Mouse (Mus musculus) A20 (cell line): ENCODE data around the gene Eefsec.

Source experiments
- DNase-seq: peaks from one replicate; pipeline ENCODE4 v3.0.0-alpha.2; 2011; ENCODE audit warnings: low read depth, low spot score

Eefsec gene

DNA sequence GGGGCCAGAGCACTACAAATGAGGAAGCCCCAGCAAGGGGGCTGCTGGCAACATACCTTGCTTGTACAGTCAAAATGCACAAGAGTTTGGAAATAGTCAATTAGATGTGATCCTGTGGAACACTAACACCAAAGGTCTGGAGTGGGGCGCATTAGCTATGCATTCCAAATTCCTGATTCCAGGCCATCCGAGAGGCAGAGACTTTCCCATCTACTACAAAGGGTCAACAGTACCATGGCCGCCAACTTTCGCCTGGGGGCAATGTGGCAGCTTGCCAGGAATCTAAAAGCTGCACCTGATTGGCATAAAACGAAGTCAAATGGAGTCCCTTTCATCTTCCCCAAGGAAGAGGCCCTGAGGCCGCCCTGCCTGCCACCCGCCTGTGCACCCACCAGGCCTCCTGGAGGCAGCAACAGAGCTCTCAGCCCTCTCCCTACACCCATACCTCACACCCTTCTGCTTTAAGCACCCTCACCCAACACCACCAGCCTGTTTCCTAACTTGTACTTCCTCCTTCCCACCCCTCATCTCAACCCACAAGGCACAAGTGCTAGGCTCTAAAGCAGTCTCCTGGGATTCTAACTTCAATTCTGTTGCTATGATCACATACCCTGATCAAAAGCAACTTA, 30.1 kb downstream of the Eefsec start:
- DNase-seq: no peak

DNA sequence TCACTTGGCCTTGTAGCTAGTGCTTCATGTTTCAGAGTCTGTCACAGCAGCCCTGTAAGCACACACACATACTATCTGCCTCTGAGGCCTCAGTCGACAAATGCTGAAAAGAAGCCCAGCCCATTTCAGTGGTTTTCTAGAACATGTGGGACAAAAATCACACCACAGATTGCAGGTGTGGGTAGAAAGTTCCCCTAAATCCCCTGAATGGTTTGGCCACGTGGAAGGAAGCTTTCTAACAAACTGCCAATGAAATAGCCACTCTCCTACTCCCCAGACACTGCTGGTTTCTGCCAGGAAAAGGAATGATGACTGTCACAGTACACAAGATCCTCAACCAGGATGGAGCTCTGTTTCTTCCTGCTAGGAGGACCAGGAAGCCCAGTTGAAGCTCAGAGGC, 33.7 kb downstream of the Eefsec start:
- DNase-seq: peak; percentile 24

DNA sequence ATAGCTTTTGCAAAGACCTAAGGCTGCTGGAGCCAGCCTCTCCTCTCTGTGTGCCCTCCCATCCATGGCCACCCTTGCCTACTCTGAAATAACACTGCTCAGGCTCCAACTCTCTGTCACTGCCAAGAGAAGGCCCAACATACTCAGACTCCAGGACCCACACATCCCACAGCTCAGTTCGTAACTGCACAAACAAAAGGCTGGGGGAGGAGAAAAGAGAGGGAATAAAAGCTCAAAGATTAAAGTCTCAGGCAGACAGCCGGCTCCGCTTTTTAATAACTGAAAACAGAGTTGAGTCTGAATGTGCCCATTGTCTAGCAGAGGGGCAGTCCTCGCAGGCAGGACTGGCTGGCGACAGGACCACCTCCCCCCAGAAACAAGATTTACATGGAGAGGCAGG, 36.8 kb downstream of the Eefsec start:
- DNase-seq: no peak

DNA sequence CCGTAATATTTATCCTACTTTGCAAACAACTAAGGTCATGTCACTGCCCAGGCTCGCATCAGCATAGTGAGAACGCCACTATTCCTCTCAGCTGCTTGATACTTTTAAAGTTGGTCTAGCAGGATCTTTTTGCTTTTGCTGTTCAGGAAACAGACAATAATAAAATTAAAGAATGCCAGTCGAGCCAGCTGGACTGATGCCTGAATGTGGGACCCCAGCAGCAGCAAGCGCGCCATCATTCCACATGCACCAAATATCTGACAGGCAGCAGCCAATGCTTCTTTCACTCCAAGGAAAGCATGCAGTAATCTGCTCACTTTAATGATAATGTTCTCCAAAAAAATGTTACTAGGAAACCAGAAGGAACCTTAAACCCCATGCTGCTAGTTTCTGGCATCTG, 45.9 kb downstream of the Eefsec start:
- no peak for DNase-seq

DNA sequence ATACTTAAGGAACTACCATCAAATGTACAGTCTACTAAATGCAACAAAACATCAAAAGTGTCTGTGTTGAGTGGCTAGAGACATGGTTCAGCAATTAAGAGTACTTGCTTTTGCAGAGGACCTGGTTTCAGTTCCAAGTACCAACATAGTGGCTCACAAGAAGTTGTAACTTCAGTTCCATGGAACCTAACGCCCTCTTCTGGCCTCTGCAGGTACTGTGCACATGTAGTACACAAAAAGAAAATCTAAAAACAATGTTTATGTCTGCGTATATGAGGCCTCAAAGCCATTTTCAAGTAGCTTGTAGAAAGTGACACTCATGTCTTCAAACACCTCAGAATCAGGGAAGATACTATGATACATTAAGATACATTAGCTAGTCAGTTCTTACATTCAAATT, 48.4 kb downstream of the Eefsec start:
- DNase-seq: peak; percentile 43

DNA sequence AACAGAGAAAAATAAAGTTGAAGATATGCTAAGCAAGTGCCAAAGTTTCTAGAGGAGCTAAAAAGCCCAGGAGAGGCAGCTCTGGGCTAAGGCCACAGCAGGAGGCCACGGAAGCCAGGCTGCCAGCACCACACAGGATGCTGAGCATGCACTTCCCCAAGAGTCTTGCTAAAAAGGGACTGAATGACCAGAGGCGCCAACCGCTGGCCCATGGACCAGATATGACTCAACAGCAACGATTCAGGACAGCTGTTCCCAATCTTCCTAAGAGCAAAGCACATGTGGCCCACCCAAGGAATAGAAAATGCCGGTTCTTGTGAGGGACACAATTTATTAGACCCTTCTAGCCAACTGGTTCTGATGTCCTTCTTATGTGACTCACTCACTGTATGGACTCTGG, 57.4 kb downstream of the Eefsec start:
- DNase-seq: no peak

DNA sequence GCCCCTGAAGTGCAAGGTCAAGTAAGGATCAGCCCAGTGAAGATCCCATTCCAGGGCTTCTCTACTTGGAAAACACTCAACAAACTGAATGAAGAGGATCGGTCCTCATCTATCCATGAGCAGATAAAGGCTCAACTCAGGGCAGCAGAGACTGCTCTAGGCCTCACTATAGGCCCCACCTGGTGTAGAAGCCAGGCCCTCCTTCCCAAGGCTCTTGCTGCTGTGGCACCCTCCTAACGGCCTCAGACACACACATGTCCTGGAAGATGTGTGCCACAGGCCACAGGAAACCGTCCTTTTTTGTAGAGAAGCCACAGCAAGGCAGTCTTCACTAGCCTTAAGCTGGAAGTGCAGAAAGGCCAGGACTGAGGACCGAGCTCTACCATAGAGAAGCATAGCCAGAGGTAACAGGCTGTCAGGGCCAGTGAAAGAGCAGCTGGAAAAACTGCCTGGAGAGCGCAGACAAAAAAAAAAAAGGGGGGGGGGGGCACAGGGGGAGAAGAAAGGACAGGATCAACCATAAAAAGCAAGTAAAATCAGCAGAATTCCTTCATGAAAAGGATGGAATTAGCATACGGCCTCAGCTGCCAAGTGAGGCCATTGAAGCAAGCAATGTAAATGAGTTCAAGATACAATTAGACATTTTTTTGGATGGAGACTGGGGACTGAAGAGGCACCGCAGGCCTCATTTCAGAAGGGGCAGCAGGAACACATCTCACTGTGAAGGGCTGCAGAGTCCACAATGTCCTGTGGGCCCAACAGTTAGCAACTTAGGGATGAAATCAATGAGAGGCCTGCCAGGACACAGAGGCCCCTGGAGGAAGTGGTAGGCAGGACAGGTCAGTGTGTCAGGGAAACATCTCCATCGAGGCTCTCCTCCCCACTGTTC, 58.3 kb downstream of the Eefsec start:
- no peak for DNase-seq

DNA sequence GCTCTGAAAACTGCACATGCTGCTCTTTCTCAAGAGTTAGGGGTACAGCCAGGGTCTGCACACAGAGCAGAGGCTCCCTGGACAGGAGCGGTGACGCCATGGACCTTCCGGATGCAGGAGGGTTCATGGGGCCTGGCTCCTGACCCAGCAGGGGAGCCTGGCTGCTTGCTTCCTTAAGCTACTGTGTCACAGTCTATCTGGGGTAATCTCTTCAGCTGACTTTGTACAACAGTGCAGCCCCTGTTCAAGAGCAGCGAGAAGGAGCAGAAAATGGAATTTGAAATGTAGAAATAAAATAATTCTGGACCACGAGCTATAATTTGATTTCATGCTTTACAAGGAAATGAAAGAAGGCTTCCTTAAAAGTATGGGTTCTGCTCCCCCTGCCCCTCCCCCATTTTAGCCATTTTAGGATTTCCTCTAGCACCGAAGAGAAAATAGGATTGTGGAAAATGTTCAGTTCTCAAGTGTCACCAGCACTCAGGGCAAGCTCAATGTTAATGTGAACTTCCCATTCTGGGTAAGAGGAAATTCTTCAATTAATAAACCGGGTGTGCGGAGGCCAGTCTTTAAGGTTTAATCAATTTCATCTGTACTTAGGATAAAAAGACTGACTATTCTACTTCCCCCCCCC, 61.8 kb downstream of the Eefsec start:
- DNase-seq: no peak

DNA sequence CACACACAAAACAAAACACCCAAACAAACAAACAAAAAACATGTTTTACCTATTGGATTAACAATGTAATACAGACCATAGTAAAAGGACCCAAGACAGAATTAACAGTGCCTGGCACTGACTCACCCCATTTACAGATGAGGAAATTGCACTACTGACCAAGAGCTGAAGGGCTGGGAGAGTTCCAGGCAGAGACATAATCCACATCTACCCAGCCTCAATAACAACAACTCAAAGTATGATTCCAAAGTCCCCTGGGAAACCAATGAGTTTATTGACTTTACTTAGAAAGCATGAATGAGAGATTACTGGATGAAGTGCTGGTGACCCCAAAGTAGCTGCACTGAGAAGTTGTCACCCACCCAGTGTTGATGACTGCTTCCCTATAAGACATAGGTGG, 62.6 kb downstream of the Eefsec start:
- no peak for DNase-seq

DNA sequence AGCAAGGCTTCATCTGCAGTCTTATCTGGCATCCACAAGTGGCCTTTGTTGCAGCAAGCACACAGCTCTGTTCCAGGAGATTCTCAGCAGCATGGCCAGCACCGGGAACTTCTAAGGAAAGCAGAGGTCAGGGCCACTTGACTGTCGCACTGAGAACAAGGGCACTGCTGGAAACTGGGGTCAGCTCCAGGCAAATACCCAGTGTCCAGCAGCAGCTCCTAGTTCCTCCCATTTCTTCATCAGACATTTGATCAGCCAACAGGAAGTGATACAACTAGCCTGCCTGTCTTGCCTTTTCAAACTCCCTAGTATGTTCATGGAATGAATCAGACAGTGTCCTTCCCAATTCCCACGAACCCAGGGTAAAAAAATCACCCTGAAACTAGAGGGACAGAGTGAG, 66.6 kb downstream of the Eefsec start:
- peak; percentile 10 for DNase-seq

DNA sequence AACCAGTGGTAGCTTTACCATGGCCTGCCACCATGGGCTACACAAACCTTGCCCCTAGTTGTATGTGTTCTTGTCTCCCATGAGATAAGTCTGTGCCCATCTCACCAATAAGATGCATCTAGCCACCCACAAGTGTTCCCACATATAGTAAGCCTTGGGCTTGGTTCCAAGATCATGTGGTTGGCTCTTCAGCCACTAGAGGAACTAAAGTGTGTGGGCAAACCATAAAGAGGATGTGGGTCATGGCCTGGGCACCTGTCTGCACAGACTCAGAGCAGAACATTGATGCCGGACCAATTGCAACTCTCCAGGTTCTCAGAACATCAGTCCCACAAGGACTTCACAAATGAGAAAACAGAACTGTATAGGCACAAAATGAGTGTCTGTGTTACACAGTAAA, 67.5 kb downstream of the Eefsec start:
- DNase-seq: peak; percentile 57

DNA sequence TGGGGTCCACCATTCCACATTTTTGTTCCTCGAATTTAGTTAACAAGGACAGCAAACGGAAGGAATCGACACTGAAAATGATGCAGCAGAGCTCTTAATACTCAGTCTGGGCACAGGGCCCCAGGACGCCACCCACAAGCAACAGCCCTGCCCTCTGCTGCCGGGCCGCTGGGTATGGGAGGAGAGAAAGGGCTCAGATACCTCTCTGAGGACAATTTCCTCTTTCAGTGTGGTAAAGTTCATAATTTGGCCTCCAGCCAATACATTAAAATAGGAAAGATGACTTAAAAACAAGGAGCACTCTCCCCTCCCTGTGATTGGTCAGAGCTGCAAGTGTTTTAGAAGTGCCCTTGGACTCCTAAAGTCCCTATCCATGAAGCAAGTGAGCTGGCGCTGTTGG, 72.1 kb downstream of the Eefsec start:
- DNase-seq: peak; percentile 7

DNA sequence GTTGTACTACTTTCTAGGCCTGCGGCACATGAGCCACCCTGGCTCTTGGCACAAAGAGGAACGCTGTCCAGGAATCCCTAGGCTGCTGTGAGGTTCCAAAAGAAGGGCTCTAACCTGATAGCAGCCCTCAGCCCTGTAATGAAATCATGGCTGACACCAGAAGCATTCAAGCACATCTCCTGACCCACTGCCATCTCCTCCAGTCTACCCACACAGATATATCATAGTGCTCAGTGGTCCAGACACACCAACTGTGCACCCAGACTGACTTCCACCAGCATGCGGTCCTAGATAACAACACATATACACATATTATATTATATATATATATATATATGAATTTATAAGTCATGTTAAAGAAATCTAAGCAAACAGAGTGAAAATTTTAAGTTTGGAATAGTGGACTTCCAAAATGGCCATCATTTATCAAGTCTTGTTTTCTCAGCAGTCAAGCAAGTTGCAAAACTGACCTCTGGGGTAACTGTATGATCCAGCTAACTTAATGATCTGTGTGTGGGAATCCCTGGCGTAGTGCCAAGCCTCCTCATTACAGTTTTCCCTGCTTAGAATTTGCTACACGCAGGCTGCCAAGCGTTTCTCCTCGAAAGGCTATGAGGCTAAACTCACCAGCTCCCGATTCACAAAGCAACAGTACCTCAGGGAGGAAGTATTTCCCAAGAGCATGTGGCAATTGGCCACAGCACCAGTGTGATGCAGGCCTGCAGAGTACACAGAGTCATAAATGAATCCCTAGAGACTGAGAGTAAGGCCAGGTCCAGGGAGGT, 76.3 kb downstream of the Eefsec start:
- DNase-seq: no peak

DNA sequence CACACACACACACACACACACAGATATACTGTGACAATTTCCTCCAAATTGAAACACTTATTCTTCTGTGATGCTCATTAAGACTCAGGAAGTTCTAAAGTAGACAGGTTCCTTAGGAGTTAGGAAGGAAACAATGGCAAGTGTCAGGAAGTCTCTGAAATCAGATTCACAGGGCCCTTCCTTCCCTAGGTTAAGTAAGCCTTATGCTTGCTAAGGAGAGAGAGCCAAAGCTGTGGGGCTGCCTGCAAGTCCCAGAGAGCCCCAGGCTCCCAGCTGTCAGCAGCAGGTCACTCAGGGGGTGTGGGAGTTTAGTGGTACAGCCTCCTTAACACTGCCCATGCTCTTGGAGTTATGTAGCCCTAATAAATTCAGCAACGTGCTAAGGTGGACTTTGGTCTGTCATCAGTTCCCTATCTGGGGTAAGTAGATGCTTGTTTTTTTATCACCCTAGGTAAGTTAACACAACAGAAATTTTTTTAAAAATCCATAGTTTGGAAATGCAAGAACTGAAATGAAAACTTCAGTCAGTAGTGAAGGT, 82.8 kb downstream of the Eefsec start:
- DNase-seq: no peak

DNA sequence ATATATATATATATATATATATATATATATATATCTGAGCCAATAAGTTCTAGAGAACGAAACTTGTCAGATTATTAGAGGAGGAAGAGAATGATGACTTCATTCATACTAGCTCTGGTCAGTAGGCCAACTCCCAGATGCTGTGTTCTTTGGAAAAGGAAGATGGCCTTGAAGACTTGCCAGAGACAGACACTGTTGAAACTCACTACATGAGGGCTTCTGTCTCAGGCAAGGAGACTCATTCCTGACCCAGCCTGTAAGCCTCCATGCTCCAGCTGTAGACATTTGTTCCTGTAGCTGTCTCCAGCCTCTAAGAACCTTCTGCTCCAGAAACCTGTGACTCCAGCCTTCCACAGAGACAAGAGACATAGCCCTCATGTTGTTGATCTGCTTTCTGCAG, 85.2 kb downstream of the Eefsec start:
- no peak for DNase-seq

DNA sequence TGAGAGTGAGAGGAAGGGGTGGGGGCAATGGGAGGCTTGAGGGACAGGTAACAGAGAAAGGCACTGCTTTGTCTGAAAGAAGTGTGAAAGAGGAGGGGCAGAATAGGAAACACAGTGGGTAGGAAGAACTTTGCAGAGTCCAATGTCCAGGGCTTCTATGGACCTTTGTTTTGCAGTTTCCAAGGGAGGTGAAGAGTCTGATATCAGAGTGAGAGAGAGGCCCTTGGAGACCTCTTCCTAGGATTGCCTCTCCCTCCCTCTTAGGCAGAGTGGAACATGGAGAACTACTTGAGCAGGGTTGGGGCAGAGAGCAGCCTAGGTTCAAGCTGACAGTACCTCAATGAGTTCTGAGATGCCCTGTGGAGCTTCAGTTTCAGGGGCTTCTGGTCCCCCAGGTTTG, 88.1 kb downstream of the Eefsec start:
- no peak for DNase-seq

DNA sequence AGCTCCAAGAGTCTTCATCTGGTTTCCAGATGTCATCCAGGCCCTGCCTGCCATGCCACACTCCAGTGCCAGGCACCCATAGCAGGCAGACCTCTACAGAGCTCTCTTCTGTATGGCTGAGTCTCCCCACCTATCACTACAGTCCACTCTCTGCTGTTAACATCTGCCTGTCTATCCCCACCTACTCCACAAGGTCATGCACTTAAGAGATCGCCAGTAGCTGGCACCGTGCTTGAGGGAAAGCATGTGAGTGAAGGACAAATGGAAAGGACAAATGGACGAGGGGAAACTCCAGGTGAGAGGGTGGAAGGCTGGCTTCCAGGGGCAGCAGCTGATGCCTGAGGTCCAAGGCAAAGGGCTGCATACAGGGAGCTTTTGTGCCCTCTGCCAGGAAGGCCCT, 90.5 kb downstream of the Eefsec start:
- DNase-seq: no peak

DNA sequence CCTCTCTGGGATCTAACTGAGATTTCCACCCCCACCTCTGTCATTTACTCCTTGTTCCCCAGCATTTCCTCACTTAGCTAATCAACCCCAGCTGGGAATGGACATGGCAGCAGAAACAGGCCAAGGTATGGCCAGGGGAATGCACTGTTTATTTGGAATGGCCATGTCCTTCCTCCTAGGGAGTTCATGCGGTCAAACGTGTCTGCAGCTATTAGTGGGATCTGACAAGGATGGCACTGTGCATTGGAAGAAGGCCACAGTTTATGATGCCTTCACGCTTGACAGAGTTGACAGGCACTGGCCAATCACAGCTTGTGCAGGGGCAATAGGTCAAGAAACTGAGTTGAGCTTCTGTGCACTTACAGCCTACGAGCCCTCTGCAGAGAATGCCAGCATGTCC, 93.8 kb downstream of the Eefsec start:
- no peak for DNase-seq

DNA sequence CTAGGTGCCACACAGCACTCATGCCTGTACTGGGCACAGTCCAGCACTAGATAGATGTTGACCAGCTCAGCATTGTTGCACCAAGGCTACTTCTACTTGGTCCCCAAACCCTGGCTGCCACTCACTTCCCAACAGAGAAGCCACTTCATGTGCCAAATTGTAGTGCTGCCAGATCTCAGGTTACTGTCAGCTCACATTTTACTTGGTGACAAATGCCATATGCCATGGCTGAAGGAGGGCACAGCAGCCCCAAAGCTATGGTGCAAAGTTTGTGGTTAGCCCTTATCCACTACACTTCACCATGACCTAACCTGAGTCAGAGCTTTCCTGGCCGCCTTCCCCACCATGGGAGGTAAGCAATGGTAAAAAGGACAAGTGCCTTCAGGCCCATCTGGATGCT, 99.6 kb downstream of the Eefsec start:
- no peak for DNase-seq

DNA sequence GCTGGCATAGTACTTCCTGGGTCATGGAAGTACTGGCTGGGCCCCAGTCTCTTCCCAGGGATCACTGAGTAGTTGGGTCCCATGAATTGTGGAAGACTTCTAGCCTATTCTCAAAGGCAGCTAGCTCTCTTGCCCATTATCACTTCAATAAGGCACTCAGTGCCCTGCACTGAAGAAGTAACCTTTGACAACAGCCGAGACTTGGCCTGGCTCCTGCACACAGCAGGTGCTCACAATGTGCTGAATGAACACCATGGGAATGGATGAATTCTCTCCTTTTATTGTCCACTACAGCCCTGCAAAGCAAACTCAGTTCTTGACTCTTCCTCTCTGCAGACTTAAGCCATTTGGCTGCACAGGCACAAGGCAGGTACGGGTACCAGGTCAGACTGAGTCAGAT, 101.0 kb downstream of the Eefsec start:
- no peak for DNase-seq

DNA sequence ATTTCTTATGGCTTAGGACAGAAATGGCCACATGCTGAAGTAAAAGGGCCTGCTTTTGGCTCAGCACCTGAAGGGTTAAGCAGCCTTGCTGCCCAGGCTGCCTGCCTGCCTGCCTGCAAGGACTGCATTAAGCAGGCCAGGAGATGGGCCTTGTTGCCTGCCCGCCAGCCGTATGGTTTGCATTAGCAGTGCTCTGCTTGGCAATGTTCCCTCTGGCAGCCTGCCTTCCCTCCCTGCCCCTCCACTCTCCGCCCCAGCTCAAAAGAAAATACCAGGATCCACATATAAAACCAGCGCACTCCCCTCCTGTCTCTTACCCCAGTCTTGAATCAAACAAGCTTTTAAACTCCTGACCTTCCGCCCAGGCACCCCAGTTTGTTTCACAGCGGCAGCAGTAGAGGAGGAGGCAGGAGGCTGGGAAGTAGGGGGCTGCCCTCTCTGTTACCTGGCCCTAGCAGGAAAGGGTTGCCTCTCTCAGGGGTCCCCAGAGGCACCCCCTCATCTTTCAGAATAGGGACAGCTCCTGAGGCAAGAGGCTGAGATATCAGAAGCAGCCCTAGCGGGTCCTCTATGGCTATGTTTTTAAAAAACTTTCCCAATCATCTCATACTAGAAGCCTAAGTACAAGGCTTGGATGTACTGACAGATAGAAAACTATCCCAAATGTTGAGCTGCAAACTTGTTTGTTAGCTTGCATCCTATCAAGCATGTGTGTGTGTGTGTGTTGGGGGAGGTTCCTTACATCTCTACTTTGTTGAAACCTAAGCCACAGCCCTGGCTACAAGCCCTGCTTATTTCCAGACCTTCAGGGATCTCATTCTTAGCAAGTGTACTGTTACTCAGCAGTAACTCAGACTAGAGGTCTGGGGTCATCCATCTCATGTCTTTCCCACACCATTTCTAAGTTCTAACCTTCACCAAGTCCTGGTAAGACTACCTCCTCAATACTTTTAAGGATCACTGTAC, 102.6 kb downstream of the Eefsec start:
- DNase-seq: no peak
